Mouse (Mus musculus): ENCODE results near the gene Jak1.

GRCm38 (mm10) chr4:101239313-101240162 is 25.5 kb downstream of the Jak1 start:
- TF ChIP-seq CTCF (conservative IDR thresholded peaks at IDR 0.05; ENCODE audit: low read length) (no peak), NANOG (IDR thresholded peaks at IDR 0.05; ENCODE audit: borderline replicate concordance, low read length) (no peak)

Data from E14TG2a.4 (cell line).